21 mouse cellular contexts compared by ENCODE assay signal in genomic region chr15:79352479-79352878, GRCm38 (mm10).
"Had no signal": no experiment of that assay in that cellular context is flagged by ENCODE, and none has a peak within 500 bp of the region (broad histone marks: within the 10 kb centered on the region; RNA-seq: fewer than 3 reads in every experiment).

No protein-coding gene starts in this region.

- H3K9ac ChIP-seq: kidney, embryonic 15.5 days; limb, embryonic 12.5 days; limb, embryonic 15.5 days; liver, embryonic 14.5 days; liver, postnatal 0 days; neural tube, embryonic 12.5 days; neural tube, embryonic 15.5 days had no signal

- H3K9me3 ChIP-seq: kidney, embryonic 15.5 days; limb, embryonic 12.5 days; limb, embryonic 15.5 days; midbrain, embryonic 10.5 days; neural tube, embryonic 12.5 days; neural tube, embryonic 15.5 days had no signal

- H3K27ac ChIP-seq: left cerebral cortex, adult 2 months; limb, embryonic 12.5 days; liver, embryonic 14.5 days; neural tube, embryonic 12.5 days; neural tube, embryonic 15.5 days had no signal

- DNase-seq: kidney, adult 8-10 months; kidney, postnatal 36 days; layer of hippocampus, postnatal 36 days; left cerebral cortex, postnatal 4 days; liver, postnatal 0 days; midbrain, embryonic 14.5 days; right cerebral cortex, adult 18-20 months; right cerebral cortex, postnatal 14 days; right cerebral cortex, postnatal 4 days; thymus, adult 18-20 months; thymus, postnatal 36 days had no signal

- H3K36me3 ChIP-seq: kidney, embryonic 15.5 days; limb, embryonic 12.5 days; limb, embryonic 15.5 days; midbrain, embryonic 10.5 days; neural tube, embryonic 12.5 days; neural tube, embryonic 15.5 days had no signal

- H3K4me3 ChIP-seq: kidney, embryonic 15.5 days; left cerebral cortex, adult 2 months; limb, embryonic 12.5 days; limb, embryonic 15.5 days; megakaryocyte, embryonic 14.5 days; midbrain, embryonic 10.5 days; neural tube, embryonic 12.5 days; neural tube, embryonic 15.5 days had no signal

- H3K27me3 ChIP-seq: limb, embryonic 15.5 days had no signal

- ATAC-seq: liver, postnatal 0 days had no signal

- H3K4me2 ChIP-seq: limb, embryonic 12.5 days; limb, embryonic 15.5 days; liver, embryonic 11.5 days; neural tube, embryonic 12.5 days; neural tube, embryonic 15.5 days had no signal
